Mouse (Mus musculus) inflammation-experienced regulatory T-cells, adult 6 months (primary cell): ENCODE measurements around the gene Ldhd. TPM values are rescaled to one million over a fixed set of nuclear protein-coding genes. Genes with fewer than 3 reads are reported as not detected.

Experiments used
- ATAC-seq: one replicate; pipeline ENCODE4 v1.8.0; 2017
- polyA plus RNA-seq, 3 experiments: library from polyadenylated mRNA; unstranded; fragments of 100-300 nt; shearing (Covaris generic); gene quantifications; one replicate each; pipeline ENCODE4 v1.2.1; 2017

Ldhd gene
- polyA plus RNA-seq = 1 to 10 TPM in 1 of 3 experiments, under 1 TPM in 2; 0.36 to 1.2 (median 0.95) TPM

DNA sequence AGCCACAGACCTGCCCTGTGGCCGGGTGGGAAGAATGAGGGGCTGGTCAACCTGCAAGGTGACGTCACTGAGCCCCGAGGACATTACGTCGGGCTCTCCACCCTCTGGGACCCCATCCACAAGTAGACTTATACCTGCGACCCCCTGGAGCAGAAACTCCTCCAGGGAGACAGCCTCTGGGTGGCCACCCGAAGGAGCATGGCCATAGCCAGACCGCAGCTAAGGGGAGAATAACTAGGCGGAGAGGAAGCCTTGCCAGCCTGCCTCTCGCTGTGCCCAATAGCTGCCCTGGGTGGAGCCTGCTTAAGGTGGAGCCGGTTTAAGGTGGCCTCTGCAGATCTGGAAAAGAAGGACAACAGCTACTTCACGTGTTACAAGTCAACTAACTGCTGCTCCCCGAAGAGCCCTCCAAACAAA lies at the start of gene Ldhd:
Gene Ldhd, minus strand, starts transcription at position 270 of the 417 bp plus-strand sequence.
- ATAC-seq = no peak

DNA sequence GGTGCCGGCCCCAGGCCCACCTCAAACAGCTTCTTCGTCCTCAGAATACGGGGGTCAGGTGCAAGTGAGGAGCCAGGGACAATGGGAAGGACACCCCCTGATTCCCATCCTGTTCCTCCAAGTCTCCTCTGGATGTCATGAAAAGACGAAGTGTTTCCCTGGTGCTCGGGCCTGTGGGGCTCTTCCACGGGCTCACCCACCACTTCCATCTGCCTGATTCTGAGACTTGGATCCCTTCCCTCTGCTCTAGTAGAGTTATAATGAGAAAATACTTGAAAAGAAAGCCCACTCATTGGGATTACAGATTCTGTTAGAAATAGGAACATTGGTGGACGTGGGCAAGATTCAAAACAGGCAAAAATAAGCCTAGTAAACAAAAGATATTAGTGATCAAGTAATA lies 48.7 kb upstream of the Ldhd start:
- no peak for ATAC-seq

DNA sequence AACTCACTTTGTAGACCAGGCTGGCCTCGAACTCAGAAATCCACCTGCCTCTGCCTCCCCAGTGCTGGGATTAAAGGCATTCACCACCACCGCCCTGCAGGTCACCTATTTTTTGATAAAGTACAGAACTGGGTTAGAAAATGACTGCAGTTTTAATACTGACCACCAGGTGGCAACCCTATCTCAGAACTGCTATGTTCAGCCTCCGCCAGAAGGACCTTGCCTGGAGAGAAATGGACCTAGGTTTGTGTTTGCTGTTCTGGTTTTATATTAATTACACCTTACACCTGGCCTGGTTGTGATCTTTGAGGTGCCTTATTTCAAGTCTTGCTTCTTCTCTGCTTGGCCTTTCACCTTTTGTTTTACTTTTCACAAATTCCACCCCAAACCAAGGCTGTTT lies 47.9 kb upstream of the Ldhd start:
- ATAC-seq = peak; percentile 80

DNA sequence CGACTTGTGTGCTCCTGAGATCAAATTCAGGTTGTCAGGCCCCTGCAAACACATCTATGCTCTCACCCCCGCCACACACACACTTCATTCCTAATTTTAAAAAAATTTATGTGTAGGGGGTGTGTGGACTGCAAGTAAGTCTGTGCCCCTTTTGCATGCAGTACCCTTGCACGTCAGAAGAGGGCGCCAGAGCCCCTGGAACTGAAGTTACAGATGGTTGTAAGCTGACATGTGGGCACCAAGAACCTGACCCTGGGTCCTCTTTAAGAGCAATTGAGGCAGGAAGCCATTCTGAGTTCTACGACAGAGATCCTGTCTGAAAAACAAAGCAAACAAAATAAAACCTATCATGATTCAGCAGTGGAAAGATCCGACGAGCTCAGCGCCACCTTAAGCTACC lies 46.1 kb upstream of the Ldhd start:
- ATAC-seq = no peak

DNA sequence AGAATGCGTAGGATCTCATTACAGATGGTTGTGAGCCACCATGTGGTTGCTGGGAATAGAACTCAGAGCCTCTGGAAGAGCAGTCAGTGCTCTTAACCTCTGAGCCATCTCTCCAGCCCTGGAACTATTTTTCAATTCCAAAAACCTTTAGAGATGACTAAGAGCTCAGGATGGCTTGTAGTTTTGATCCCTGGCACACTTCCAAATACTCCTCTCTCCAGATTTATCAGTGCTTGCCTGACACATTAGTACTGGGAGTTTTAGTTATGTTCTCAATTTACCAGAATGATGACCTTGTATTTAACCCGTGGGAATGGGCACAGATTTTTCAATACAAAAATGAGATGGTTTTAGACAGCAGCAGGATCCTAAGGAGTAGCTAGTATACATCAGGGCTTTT lies 36.6 kb upstream of the Ldhd start:
- ATAC-seq = no peak

DNA sequence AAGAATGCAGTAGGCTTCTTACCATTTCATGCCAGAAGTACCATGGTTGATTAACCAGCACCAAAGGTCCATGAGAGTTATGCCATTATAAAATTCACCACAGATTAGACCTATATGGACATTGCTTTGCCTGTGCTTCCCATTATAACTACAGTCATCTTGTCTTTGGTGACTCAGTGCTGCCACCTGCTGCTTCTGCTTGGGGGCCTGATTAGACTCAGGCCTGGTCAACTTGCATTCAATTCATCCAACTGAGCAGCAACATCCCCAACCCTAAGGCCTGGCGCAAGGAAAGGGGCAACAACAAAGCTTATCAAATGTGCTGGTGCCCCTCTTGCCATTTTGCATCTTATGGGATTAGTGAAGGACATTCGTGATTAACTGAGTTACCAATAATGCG lies 32.3 kb upstream of the Ldhd start:
- ATAC-seq = no peak

DNA sequence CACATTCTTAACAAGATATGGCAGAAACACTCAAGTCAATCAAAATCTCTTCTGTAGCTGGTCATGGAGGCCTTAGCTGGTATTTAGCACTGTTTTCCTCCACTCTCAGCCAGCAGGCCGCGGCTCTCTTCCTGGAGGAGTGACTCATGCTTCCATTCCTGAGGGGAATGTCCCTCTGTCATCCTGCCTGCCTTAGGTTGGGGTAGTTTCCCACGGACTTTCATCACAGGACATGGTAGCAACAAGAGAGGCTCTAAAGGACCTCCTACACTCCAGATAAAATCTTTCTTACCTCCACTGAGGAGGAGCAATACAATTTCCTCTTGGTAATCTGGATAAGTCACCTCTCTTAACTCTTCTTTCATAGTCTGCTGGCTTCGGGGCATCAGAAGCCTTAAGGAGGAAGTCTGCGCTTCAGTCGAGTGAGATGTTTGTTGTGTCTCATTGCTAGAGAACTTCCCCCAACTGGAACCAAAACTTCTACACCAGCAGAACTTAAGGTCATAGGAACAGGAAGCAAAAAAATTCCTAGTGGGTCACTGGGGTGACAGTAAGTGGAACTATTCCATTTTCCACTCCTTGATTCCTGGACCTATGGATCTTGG lies 28.7 kb upstream of the Ldhd start:
- peak; percentile 57 for ATAC-seq

DNA sequence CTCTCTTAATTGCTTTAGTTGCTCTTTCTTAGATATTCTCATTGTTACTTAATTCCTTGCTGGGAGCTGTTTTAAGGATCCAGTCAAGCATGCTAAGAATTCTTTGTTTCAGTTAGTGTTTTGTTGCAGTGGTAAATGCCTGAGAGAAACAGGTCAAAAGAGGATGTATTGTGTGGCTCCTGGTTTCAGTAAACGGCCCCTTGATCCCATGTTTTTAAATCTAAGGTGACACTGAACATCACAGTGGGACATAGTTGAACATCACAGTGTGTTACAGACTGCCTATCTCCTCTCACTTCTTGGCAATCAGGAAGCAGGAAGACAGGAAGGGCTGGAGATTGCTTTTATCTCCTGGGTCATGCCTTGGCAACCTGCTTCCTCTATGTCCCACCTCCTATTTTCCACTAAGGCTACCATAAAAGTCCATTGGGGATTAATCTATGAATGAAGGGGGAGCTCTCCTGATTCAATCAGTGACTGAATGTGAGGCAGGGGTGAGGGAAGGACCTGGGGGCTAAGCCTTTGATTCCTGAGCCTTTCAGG lies 27.2 kb upstream of the Ldhd start:
- no peak for ATAC-seq

DNA sequence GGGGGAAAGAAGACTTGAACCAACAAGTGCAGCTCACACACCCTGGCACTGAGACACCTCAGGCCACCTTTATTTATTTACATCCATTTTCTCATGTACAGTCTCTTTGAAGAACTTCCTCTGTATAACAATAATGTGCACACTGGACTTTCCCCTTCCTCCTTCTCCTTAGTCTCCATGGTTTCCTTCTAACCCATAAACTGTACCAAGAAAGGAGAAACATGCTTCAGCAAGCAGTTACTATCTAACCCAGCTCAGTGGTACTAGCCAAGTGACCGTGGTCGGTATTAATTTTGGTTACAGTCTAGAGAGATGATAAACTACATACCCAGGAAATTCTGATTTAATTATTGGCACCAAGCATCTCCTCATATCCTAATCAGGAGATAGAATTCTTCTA lies 23.4 kb upstream of the Ldhd start:
- ATAC-seq = no peak

DNA sequence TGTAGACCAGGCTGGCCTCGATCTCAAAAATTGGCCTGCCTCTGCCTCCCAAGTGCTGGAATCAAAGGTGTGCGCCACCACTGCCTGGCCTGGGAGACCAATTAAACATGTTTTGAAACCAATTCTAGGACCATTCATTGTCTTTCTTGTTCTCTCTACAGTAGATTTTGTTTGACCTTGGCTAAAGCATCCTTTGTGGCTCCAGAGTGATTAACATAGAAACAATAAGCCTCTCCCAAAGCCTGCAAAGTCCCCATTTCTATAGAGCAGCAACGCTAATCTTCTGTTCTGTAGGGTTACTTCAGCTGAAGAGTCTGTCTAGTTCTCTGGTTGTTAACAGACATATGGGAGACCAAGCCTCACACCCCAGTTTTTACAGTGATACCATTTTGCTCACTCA lies 20.5 kb upstream of the Ldhd start:
- no peak for ATAC-seq

DNA sequence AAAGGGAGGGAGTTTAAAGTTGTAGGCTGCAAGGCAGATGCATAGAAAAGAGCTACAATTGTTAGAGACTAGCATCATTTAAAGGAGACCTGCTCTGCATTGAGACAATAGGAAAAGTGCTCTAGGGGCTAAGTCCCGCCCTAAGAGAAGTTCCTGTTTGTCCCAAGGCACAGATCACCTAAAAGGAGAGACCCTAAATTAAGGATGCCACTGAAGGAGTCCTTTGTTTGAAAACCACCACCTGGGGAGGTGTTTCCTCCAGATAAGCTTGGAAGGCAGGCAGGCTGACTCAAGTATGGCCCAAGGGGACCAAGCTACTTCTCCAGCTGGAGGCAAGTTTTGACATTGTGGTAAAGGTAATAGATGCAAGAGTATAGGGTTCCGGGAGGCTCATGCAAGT lies 18.7 kb upstream of the Ldhd start:
- no peak for ATAC-seq

DNA sequence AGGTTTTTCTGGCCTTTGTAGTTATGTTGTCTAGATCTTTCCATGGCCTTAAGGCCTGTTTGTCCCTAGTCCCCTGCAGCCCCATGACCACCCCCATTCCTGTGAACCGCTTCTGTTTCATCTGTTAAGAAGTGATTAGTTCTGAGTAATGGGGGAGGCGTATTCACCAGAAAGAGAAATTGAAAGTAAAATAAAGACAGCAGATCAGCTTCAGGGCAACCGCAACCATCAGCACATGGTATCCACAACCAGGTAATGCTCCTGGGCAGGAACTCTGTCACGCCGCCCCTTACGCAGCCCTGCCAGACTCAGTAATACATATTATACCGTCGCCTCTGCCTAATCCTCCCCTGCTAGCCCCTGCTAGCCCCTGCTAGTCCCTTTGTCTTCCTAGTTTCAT lies 15.5 kb upstream of the Ldhd start:
- peak; percentile 67 for ATAC-seq

DNA sequence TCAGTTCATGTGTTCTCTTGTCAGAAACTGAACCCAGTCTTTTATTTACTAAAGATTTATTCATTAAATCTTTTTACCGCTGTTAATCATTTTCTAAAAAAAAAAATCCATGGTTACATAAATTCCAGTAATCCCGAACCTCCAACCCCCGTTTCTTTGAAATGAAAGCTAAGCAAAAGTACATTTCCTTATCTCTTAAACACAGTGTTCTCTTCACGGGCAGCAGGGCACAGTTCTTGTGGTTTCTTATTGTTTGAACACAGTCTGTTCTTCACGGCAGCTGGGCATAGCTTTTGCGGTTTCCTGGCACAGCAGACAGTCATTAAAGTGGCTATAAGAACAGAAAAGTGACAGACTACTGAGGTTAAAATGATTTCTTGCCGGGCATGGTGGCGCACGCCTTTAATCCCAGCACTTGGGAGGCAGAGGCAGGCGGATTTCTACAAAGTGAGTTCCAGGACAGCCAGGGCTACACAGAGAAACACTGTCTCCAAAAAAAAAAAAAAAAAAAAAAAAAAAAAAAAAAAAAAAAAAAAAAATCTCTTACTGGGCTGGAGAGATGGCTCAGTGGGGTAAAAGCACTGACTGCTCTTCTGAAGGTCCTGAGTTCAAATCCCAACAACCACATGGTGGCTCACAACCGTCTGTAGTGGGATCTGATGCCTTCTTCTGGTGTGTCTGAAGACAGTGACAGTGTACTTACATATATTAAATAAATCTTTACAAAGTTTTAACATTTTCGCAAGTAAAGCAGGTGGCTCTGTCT lies 14.3 kb upstream of the Ldhd start:
- ATAC-seq = peak; percentile 64

DNA sequence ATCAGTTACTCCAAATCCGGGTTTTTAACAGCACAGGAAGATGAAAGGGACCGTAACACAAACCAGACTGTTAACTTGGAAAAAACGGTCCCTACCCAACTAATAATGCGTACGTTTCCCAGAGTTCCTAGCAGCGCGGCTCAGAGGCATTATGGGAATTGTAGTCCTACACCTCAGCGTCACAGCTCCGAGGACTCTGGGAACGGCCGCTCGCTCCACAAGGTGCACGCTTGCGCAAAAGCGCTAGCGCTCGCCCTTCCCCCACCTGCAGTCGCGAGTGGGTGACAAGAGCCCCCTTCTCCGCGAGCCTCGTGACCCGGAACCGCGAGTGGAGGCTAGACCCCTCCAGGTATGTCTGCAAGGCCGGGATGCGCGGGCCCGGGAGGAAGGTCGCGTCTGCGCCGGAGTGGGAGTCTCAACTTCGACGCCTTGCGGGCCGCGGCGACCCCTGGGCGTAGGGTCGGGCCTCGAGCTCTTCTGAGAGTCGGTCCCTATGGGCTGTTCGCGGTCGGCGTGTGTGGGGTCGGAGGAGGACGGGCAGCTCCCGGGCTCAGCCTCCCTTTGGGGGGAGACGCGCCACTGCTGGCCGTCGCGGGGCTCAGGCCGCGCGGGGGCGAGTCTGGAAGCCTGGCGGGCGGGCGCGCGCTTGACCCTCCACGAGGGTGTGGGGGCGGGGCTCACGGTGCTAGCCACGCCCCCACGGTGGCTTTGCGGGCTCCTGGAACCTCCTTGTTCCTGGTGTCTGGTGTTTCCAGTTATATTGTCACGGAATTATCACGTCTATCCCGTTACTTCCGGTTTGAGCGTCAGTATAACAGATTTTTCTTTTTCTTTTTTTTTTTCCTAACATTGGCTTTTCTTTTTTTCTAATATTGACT lies 13.3 kb upstream of the Ldhd start, which contains the start of gene Zfp1:
Gene Zfp1, plus strand, starts transcription at position 138 of the 878 bp plus-strand sequence.
- peak; percentile 78 for ATAC-seq

DNA sequence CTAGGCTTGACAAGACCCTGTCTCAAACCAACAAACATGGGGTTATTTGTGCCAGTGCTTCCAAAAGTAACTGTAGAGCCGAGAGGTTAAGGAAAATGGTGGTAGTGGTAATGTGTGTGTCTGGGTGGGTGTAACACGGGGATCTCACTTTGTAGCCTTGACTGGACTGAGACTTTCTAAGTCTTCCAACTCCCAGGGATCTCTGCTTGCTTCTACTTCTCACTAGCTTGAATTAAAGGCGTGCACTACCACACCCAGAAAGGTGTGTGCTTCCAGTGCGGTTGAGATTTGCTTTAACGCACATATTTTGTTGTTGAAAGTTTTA lies 12.7 kb upstream of the Ldhd start:
- peak; percentile 2 for ATAC-seq

DNA sequence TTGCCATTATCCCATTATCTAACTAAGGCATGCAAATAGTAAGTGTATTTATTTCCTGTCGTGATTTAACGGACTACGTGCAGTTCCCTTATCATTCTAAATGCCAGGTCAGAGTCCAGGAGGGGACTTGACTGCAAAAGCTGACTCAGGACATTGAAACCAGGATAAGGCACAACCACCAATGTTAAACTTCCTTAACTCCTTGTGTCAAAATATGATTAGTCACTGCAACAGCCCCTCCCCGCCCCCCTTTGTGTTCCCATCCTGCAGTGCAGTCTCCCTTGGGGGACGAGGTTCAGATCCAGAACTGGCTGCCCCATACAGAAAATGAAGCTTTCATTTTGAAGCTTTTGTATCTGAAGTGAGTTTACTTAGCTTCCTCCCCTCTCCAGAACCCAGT lies 12.3 kb upstream of the Ldhd start:
- ATAC-seq = no peak

DNA sequence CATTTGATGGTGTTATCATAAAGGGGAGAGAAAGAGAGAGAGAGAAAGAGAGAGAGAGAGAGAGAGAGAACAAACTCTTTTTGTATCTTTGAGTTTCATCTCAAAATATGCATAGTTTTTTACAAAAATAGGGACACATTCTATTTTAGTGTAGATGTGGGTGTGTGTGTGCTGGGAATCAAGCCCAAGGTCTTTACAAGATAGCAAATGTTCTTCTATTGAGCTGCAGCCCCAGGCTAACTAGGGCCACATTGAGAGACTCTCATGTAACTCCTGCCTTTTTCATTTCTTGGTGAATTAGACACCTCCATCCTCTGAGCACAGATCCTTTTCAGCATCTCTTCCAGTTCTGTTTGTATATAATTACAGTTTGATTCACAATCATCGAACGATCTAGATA lies 10.9 kb upstream of the Ldhd start:
- ATAC-seq = no peak

DNA sequence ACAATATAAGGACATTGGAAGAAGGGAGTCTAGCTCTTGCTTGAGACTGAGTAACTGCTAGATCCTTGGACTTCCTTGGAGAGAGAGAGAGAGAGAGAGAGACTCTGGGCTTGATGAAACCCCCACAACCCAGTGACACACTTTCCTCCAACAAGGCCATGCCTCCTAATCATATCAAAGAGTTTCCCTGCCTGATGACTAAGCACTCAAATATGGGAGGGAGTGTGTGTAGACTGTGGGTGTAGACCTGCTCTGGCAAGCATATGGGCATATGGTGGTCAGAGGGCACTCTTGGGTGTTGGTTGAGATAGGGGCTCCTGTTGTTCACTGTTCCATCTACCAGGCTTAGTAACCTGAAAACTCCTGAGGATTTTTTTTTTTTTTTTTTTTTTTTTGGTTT lies 7.9 kb upstream of the Ldhd start:
- ATAC-seq = no peak

DNA sequence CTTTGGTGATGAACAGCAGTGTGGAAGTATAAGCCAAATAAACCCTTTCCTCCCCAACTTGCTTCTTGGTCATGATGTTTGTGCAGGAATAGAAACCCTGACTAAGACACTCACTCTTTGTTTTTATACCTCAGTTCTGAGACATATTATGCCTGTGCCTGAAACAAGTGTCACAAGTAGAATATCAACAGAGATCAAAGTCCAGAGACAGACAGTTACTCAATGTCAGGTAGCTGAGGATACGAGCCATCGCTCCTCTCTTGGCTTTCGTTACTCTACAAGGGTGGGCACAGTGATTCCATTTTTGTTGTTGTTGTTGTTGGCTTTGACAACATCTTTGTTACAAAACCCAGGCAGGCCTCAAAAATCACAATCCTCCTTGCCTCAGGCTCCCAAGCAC lies 2.8 kb upstream of the Ldhd start:
- ATAC-seq = no peak

DNA sequence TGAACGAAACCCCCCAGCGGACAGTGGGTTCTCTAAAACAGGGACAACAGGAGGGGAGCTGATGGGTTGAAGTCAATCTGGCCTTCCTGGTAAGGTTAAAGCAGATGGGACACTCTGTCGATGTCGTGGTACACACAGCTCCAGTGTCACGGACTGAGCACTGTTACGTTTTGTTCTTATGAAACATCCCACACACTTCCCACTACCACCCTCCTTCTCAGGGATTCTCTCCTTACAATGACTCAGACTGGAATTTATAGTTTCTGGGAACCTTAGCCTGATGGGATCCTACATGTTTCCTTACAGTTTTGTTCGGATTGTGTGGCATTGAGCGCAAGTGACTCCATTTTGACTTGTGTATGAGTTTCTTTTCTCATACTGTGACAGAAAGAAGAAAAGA lies 1.4 kb upstream of the Ldhd start:
- no peak for ATAC-seq

DNA sequence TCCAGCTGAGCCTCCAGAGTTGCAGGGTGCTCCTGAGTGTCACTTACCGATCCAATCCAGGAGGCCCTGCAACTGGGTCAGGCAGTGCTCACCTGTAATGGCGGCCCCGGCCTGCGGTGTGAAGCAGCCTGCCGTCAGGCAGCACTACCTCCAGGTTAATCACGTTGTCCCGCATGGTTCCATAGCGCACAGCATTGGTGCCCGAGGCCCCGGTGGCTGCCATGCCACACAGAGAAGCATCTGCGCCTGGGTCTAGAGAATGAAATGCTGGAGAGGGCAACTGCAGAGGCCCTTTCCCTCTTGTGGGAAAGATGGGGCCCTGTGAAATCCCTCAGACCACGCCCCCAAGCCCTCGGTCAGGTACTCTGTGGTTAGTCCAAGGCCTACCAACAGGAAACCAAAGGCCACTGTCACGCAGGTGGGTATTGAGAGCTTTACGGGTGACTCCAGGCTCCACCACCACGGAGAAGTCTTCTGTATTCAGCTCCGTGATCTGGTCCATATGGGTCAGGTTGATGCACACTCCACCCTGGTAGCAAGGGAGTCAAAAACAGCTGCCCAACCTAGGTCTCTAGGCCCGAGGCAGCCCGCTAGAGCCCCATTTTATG lies 1.2 kb downstream of the Ldhd start:
- no peak for ATAC-seq

DNA sequence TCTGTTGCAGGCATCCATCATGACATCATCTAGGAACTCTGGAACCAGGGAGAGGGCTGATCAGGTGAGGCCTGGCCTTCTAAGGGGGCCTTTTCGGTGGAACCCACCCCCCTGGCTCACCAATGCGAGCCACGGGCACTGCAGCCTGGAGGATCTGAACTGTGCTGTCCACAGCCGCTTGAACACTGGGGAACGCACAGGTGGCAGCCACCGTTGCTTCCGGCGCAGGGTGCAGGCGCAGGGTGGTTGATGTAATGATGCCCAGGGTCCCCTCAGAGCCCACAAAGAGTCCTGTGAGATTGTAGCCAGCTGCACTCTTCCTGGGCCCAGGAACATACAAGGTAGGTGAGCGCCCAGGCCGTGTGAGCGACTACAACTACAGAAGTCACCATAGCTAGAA lies 1.8 kb downstream of the Ldhd start:
- no peak for ATAC-seq

DNA sequence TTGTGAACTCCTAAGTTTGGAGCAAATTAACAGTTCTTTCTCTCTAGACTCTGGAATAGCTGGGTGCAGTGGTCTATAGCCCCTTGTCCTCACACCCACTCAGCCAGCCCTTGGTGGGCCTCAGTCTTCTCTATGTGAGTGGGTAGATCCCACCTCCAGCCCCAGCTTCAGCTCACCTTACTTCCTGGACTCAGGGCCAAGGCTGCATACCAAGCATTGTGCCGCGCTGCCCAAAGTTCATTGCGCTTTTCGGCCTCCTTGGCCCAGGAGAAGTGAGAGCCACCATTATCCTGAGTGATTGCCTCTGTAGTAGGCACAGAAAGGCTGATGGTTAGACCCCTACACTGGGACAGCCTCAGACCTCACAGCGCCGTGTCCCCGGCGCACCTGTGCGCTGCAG lies 2.3 kb downstream of the Ldhd start:
- ATAC-seq = no peak
